Mouse (Mus musculus): ENCODE measurements around the gene Zfp119b. TPM values are rescaled to one million over a fixed set of nuclear protein-coding genes. Genes with fewer than 3 reads are reported as not detected.
"Not testable (repeated sequence)": the region's sequence is repeated elsewhere in the genome, so short reads cannot be mapped to it uniquely, and the experiment has no call there.

Gene Zfp119b
- polyA plus RNA-seq, 1 experiment from 2014 or later, result 10.3 TPM

GRCm38 (mm10) chr17:55952447-55953027 lies 3.2 kb upstream of the Zfp119b start, which contains the start of gene Ebi3:
Ebi3 (plus strand) TSS chr17:55952640.
- H3K4me2 ChIP-seq (ENCODE audit: low read length), result no peak within 1 kb of the TSS
- no peaks in the 10 kb centered on the region for H3K27me3 ChIP-seq (replicated peaks; ENCODE audit: control insufficient read depth, insufficient read depth, low read length)
- H3K27ac ChIP-seq (ENCODE audit: low read depth, low read length), result no peak within 1 kb of the TSS
- ATAC-seq, result no peak
- H3K36me3 ChIP-seq (ENCODE audit: control insufficient read depth, insufficient read depth, low read length), result no peaks in the 10 kb centered on the region
- no peak within 1 kb of the TSS for H3K9ac ChIP-seq (ENCODE audit: low read length)
- DNase-seq (ENCODE audit: low spot score), result no peak
- WGBS, result 80% methylated on average over 6 of the region's 6 CpGs
- H3K4me3 ChIP-seq (ENCODE audit: low read depth, low read length), result no peak within 1 kb of the TSS
- no peaks in the 10 kb centered on the region for H3K9me3 ChIP-seq (replicated peaks; ENCODE audit: control insufficient read depth, low read length)
- H3K4me1 ChIP-seq (ENCODE audit: control insufficient read depth, insufficient read depth, low read length), result peaks cover 9% of the 10 kb centered on the region; the same call in 1 of the 2 replicates

GRCm38 (mm10) chr17:55952041-55952440 lies 2.7 kb upstream of the Zfp119b start:
- Histone ChIP-seq H3K27ac (ENCODE audit: low read depth, low read length) (no peak overlapping the region), H3K4me1 (ENCODE audit: control insufficient read depth, insufficient read depth, low read length) (peaks cover 7% of the 10 kb centered on the region; the same call in 1 of the 2 replicates), H3K36me3 (ENCODE audit: control insufficient read depth, insufficient read depth, low read length) (no peaks in the 10 kb centered on the region), H3K9me3 (replicated peaks; ENCODE audit: control insufficient read depth, low read length) (no peaks in the 10 kb centered on the region), H3K9ac (ENCODE audit: low read length) (no peak overlapping the region), H3K4me3 (ENCODE audit: low read depth, low read length) (no peak overlapping the region), H3K4me2 (ENCODE audit: low read length) (no peak overlapping the region), H3K27me3 (replicated peaks; ENCODE audit: control insufficient read depth, insufficient read depth, low read length) (no peaks in the 10 kb centered on the region)
- ATAC-seq (no peak), DNase-seq (ENCODE audit: low spot score) (no peak)

DNA sequence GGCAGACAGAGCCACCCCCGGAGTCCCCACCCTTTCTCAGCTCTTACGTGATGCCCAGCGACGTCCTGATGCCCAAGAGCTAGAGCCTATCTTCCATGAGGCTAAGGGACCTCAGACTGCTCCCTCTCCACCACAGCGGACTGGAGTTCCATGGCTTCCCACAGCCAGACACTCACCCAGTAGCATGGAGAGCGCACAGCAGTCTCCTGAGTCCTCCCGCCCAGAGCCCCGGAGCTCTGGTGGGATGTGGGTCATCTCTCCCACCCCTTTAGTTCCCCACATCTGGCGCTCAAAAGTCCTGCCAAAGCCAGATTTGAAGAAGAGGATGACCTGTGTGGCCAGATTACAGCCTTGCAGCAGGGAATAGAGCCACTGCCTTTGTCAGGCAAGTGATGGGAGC lies 1.3 kb upstream of the Zfp119b start:
- no peaks in the 10 kb centered on the region for H3K36me3 ChIP-seq (ENCODE audit: control insufficient read depth, insufficient read depth, low read length)
- no peaks in the 10 kb centered on the region for H3K27me3 ChIP-seq (replicated peaks; ENCODE audit: control insufficient read depth, insufficient read depth, low read length)
- H3K27ac ChIP-seq (ENCODE audit: low read depth, low read length), result no peak overlapping the region
- H3K9me3 ChIP-seq (replicated peaks; ENCODE audit: control insufficient read depth, low read length), result no peaks in the 10 kb centered on the region
- no peak for DNase-seq (ENCODE audit: low spot score)
- H3K4me2 ChIP-seq (ENCODE audit: low read length), result no peak overlapping the region
- H3K9ac ChIP-seq (ENCODE audit: low read length), result no peak overlapping the region
- H3K4me3 ChIP-seq (ENCODE audit: low read depth, low read length), result no peak overlapping the region
- WGBS, result 83% methylated on average over 9 of the region's 9 CpGs
- ATAC-seq, result no peak
- no peaks in the 10 kb centered on the region; the same call in 1 of the 2 replicates for H3K4me1 ChIP-seq (ENCODE audit: control insufficient read depth, insufficient read depth, low read length)

DNA sequence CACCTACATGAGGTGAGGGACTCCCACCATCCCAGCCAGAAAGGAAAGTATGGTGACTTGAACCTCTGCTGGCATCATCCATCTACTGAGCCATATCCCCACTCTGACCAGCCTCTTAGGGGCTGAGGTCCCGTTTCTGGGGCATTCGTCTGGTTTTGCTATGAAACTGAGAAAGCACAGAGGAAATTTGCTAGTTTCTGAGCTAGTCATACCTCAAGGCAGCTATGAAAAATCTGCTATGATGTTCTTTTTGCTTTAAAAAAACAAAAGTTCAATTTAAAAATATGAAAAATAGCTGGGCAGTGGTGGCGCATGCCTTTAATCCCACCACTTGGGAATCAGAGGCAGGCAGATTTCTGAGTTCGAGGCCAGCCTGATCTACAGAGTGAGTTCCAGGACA lies 653 bp downstream of the Zfp119b start:
- ATAC-seq (no peak), DNase-seq (ENCODE audit: low spot score) (no peak)
- H3K4me2 ChIP-seq (ENCODE audit: low read length), result no peak overlapping the region
- H3K9me3 ChIP-seq (replicated peaks; ENCODE audit: control insufficient read depth, low read length), result no peaks in the 10 kb centered on the region
- no peak overlapping the region for H3K27ac ChIP-seq (ENCODE audit: low read depth, low read length)
- H3K4me1 ChIP-seq (ENCODE audit: control insufficient read depth, insufficient read depth, low read length), result no peaks in the 10 kb centered on the region
- no peak overlapping the region for H3K4me3 ChIP-seq (ENCODE audit: low read depth, low read length)
- H3K36me3 ChIP-seq (ENCODE audit: control insufficient read depth, insufficient read depth, low read length), result no peaks in the 10 kb centered on the region
- H3K9ac ChIP-seq (ENCODE audit: low read length), result no peak overlapping the region
- 86% methylated on average over 4 of the region's 4 CpGs for WGBS
- H3K27me3 ChIP-seq (replicated peaks; ENCODE audit: control insufficient read depth, insufficient read depth, low read length), result no peaks in the 10 kb centered on the region

- Histone ChIP-seq H3K27ac (ENCODE audit: low read depth, low read length) (peak overlapping the region; percentile 82; the same call in 1 of the 2 replicates), H3K27me3 (replicated peaks; ENCODE audit: control insufficient read depth, insufficient read depth, low read length) (no peaks in the 10 kb centered on the region), H3K9ac (ENCODE audit: low read length) (peak overlapping the region; percentile 62), H3K9me3 (replicated peaks; ENCODE audit: control insufficient read depth, low read length) (no peaks in the 10 kb centered on the region), H3K4me2 (ENCODE audit: low read length) (peak overlapping the region; percentile 68), H3K36me3 (ENCODE audit: control insufficient read depth, insufficient read depth, low read length) (no peaks in the 10 kb centered on the region), H3K4me1 (ENCODE audit: control insufficient read depth, insufficient read depth, low read length) (no peaks in the 10 kb centered on the region), H3K4me3 (ENCODE audit: low read depth, low read length) (peak overlapping the region; percentile 38)
- 30% methylated on average over 5 of the region's 5 CpGs for WGBS
- ATAC-seq, result no peak
- no peak for DNase-seq (ENCODE audit: low spot score)
These were observed 3.6 kb downstream of the Zfp119b start for GRCm38 (mm10) chr17:55945696-55946095.

DNA sequence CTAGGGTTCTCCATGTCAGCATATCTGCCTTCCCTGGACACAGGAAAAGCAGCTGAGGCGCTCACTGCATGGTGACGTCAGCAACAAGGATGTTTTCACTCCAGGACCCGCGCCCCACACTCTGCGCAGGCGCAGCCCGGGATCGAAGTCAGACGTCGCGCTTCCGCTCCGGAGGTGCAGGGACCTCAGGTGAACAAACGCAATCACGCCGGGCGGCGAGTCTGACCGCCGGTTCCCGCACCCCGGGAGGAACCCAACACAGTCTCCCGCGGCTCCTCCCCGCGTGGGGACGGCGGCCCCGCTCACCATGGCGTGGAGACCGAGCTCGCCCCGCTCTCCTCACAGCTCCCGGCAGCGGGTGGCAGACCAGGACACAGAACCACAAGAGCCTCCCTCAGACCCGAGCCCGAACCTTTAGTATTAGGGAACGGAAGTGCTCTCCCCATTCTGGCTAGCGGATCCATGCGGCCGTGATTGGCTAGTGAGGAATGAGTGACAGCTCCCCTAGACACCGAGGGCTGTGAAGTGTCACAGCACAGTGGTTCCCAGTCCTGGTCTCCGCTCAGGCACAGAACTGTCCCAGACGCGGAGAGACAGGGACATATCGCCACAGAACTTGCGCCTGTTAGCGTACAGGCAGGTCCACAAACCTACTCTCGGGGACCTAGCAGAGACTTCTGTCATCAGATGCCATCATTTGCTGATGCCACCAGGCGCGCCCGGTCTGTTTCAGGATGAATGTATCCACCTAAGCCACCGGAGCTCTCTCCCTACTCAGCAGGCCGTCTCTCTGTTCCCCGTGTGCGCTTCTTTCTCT lies 4.2 kb downstream of the Zfp119b start:
- not testable (repeated sequence) for H3K4me1 ChIP-seq (ENCODE audit: control insufficient read depth, insufficient read depth, low read length); H3K36me3 ChIP-seq (ENCODE audit: control insufficient read depth, insufficient read depth, low read length); H3K27me3 ChIP-seq (replicated peaks; ENCODE audit: control insufficient read depth, insufficient read depth, low read length); H3K9me3 ChIP-seq (replicated peaks; ENCODE audit: control insufficient read depth, low read length)
- Histone ChIP-seq H3K27ac (ENCODE audit: low read depth, low read length) (peak overlapping the region; percentile 82), H3K9ac (ENCODE audit: low read length) (peak overlapping the region; percentile 62), H3K4me3 (ENCODE audit: low read depth, low read length) (peak overlapping the region; percentile 38), H3K4me2 (ENCODE audit: low read length) (peak overlapping the region; percentile 68)
- DNase-seq (ENCODE audit: low spot score) (peak; percentile 87), ATAC-seq (peak; percentile 98)
- under 1% methylated on average over 49 of the region's 56 CpGs for WGBS

DNA sequence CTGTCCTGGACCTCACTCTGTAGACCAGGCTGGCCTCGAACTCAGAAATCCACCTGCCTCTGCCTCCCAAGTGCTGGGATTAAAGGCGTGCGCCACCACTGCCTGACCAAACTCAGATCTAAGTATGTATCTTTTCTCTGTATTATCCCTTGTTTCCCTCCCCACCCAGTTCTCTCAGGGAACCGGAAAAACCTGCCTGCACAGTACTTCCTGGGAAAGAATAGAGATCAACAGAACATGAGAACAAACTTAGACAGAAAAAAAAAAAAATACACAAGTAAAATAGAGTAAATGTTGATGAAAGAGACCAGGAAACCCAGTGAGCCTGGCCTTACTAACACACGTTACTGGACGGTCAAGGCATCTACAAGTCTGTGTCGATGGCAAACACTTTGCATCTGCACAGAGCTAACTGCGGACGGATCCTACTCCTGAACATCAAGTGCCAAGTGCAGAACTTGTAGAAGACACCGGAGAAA lies 4.9 kb downstream of the Zfp119b start:
- peak overlapping the region; percentile 60; the same call in 1 of the 2 replicates for H3K27ac ChIP-seq (ENCODE audit: low read depth, low read length)
- not testable (repeated sequence) for H3K27me3 ChIP-seq (replicated peaks; ENCODE audit: control insufficient read depth, insufficient read depth, low read length); H3K4me1 ChIP-seq (ENCODE audit: control insufficient read depth, insufficient read depth, low read length); H3K9me3 ChIP-seq (replicated peaks; ENCODE audit: control insufficient read depth, low read length); ATAC-seq; DNase-seq (ENCODE audit: low spot score); H3K36me3 ChIP-seq (ENCODE audit: control insufficient read depth, insufficient read depth, low read length)
- peak overlapping the region; percentile 62 for H3K9ac ChIP-seq (ENCODE audit: low read length)
- H3K4me2 ChIP-seq (ENCODE audit: low read length), result peak overlapping the region; percentile 68
- WGBS, result 37% methylated on average over 10 of the region's 10 CpGs
- peak overlapping the region; percentile 38 for H3K4me3 ChIP-seq (ENCODE audit: low read depth, low read length)

GRCm38 (mm10) chr17:55933191-55933590 lies 16.1 kb downstream of the Zfp119b start:
- H3K27ac ChIP-seq (ENCODE audit: low read depth, low read length), result no peak overlapping the region
- 92% methylated on average over 15 of the region's 15 CpGs for WGBS
- H3K9me3 ChIP-seq (replicated peaks; ENCODE audit: control insufficient read depth, low read length), result 0 out of 2 replicates have a peak, but pooled peaks cover 2% of the 10 kb centered on the region
- DNase-seq (ENCODE audit: low spot score) (no peak), ATAC-seq (no peak)
- H3K4me2 ChIP-seq (ENCODE audit: low read length), result no peak overlapping the region
- H3K36me3 ChIP-seq (ENCODE audit: control insufficient read depth, insufficient read depth, low read length), result no peaks in the 10 kb centered on the region
- no peak overlapping the region for H3K4me3 ChIP-seq (ENCODE audit: low read depth, low read length)
- H3K27me3 ChIP-seq (replicated peaks; ENCODE audit: control insufficient read depth, insufficient read depth, low read length), result no peaks in the 10 kb centered on the region
- H3K4me1 ChIP-seq (ENCODE audit: control insufficient read depth, insufficient read depth, low read length), result 0 out of 2 replicates have a peak, but pooled peaks cover 4% of the 10 kb centered on the region
- H3K9ac ChIP-seq (ENCODE audit: low read length), result no peak overlapping the region

DNA sequence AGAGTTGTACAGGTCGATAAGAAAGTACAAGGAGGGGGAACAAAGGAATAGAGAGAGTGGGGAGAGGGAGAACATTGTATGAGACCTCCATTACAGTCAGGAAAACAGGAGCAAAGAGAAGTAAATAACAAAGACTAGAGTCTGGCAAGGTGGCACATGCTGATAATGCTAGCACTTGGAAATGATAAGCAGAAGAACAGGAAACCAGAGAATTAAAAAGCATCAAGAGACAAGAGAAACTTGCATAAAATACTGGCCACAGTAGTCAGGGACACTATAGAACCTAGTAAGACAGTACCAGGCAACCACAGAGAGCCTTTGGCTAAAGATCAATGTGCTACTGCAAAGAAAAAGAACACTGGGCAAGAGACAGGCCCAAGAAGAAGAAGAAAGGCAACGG lies 16.7 kb downstream of the Zfp119b start:
- 72% methylated on average over 2 of the region's 2 CpGs for WGBS
- H3K27ac ChIP-seq (ENCODE audit: low read depth, low read length), result no peak overlapping the region
- H3K27me3 ChIP-seq (replicated peaks; ENCODE audit: control insufficient read depth, insufficient read depth, low read length), result no peaks in the 10 kb centered on the region
- H3K9me3 ChIP-seq (replicated peaks; ENCODE audit: control insufficient read depth, low read length), result no peaks in the 10 kb centered on the region
- DNase-seq (ENCODE audit: low spot score) (no peak), ATAC-seq (no peak)
- peak overlapping the region; percentile 53; the same call in 1 of the 2 replicates for H3K9ac ChIP-seq (ENCODE audit: low read length)
- peak overlapping the region; percentile 52 for H3K4me3 ChIP-seq (ENCODE audit: low read depth, low read length)
- no peaks in the 10 kb centered on the region for H3K36me3 ChIP-seq (ENCODE audit: control insufficient read depth, insufficient read depth, low read length)
- H3K4me1 ChIP-seq (ENCODE audit: control insufficient read depth, insufficient read depth, low read length), result 0 out of 2 replicates have a peak, but pooled peaks cover 4% of the 10 kb centered on the region
- peak overlapping the region; percentile 63 for H3K4me2 ChIP-seq (ENCODE audit: low read length)
